Mouse (Mus musculus) CD4-positive, CD25-positive, alpha-beta regulatory T cell, adult 4 months (primary cell): ENCODE results near the gene Mcub. TPM values are rescaled to one million over a fixed set of nuclear protein-coding genes. Genes with fewer than 3 reads are reported as not detected.

Experiments
- ATAC-seq: one replicate; pipeline ENCODE4 v1.8.0; 2017
- polyA plus RNA-seq, 2 experiments: library from polyadenylated mRNA; unstranded; fragments of 100-300 nt; shearing (Covaris generic); gene quantifications; one replicate each; pipeline ENCODE4 v1.2.1; 2017

Mcub gene
- polyA plus RNA-seq, 2 experiments from 2014 or later, result 23.8 to 24.6 TPM

DNA sequence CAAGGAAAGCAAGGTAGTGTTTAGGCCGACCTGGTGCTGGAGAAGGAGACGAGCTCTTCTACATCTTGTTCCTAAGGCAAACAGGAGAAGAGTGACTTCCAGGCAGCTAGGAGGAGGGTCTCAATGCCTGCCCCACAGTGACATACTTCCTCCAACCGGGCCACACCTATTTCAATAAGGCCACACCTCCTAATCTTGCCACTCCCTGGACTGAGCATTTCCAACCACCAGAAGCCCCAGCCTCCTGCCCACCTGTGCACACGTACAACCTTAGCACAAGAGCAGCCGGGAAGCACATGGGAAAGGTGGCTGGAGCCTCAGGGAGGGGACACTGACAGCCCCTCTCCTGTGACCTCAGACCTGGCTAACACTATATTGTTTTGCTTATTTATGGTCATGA lies 78.0 kb downstream of the Mcub start:
- no peak for ATAC-seq

DNA sequence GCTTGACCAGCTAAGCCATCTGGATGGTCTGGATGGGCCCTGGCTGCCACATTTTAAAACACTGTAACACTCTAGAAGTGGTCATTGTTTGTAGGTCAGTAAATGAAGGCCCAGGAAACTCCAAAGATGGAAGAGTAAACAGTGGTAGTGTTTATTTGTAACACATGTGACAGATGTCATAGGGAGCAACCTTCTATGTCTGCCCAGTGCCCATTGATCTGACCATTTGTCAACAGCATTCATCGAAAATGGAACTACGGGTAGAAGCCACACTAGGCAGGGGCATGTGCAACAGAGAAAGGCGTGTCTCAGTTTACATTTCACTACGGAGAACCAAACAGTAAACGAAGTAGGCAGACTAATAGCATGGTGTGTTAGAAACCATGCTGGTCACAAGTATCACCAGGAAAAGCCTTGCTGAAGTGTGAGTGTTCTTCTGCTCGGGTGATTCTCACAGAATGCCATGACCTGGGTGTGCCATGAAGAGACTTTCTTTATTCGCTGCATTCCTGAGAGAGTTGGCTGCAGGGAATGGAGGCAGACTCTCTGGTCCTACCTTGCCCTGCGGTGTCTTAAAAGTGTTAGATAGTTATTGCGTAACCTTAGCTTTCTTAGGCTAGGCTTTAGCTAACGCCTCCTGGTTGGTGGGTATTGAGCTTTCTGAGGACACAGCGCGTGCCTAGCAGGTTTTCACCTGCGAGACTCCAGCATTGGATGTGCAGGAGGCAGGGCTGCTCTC lies 82.1 kb downstream of the Mcub start:
- ATAC-seq, result no peak

DNA sequence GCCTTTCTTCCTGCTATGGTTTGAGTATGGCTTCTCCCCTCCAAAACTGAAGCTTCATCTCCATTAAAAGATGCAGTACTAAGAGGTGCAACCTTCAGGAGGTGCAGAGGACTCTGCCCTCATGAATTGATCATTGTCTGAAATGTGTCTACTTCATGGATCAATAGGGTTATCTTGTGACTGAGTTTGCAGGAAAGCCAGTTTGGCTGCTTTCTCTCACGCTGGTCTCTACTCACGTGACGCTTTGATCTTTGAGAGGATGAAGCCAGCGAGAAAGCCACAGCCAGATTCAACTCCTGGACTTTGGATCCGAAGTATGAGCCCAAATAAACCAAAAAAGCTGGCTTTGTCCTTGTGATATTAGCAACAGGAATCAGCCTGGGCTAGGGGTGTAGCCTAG lies 83.6 kb downstream of the Mcub start:
- ATAC-seq, result no peak

DNA sequence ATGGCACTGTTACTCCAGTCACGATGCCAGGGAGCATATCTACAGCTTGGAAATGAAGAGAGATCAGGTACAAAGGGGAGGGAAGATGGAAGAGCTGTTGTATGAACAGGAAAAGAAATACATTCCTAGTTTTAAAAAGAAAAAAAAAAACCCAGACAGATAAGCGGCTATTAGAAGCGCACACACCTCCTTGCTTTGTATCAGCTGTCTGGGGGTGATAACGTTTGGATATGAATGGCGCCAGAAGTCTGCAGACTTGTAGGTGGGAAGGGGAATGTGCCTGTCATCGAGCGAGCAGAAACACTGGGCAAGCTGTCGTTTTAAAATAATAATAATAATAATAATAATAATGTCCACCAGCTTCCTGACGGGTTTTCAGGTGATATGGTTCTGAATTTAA lies 84.4 kb downstream of the Mcub start:
- no peak for ATAC-seq

DNA sequence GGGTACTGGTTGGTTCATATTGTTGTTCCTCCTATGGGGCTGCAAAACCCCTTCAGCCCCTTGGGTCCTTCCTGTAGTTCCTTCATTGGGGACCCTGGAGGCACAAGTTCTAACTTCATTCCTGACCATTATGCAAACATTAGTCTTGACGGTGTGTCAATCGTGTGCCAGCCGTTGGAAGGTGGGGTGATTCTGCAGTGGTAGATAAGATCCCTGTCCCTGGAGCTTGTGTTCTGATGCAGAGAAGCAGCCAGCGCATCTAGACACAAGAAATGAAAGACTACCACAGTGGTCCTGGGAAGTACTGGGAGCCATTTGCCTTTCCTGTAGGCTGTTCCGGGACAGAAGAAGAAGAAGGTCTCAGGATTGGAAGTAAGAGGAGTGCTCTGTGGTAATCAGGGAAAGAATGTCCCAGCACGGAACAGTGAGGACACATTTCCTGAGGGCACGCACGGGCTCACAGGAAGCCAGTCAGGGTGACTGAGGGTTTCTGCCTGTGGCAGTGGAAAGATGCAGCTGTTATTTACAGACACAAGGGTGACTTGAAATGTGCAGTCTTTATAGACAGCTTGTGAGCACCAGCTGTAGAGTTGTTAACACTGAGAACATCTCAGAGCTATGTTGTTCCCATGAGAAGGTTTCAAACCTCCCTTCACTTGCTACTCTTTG lies 88.9 kb downstream of the Mcub start:
- no peak for ATAC-seq

DNA sequence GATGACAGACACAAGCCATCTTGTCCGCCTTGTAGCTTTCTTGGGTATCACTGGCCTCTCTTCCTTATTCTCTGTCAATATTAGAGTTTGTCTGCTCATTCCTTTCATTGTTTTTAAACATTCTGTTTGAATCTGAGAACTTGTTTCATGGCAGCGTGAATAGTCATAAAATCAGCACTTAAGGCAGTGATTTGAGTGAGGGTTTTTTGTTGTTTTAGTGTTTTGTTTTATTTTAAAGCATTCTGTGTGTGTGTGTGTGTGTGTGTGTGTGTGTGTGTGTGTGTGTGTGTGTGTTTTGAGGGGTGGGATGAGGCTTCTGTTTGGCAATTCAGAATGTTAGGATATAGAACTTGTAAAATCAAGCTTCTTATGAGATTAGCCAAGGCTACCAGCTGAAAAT lies 90.1 kb downstream of the Mcub start:
- ATAC-seq, result no peak

DNA sequence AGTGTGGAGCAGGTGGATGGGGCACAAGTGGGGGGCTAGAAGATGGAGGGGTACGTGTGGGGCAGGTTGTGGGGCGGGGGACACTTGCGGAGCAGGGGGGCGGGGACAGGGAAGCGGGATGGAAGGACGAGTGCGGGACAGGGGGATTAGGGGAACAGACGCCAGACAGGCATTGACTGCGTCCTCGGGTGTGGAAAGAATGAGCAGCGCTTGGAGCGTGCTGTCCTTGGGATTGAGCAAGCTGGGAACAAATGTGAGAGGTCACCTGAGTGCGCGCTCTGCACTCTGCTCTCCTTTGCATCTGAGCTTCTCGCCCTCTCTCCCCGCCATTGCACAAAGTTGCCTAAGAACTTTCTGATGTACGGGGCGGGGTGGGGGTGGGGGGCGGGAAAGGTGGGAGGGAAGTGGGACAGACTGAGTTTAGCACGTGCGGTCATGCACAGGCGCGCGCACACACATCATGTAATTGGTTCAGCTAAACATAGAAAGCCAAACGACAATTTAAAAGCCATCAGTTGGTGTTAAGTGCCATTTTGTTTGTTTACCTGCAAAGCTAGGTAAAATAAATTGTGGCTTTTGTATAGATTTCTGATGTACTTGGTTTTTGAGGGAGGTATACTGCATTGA lies 90.8 kb downstream of the Mcub start:
- ATAC-seq, result peak; percentile 18

DNA sequence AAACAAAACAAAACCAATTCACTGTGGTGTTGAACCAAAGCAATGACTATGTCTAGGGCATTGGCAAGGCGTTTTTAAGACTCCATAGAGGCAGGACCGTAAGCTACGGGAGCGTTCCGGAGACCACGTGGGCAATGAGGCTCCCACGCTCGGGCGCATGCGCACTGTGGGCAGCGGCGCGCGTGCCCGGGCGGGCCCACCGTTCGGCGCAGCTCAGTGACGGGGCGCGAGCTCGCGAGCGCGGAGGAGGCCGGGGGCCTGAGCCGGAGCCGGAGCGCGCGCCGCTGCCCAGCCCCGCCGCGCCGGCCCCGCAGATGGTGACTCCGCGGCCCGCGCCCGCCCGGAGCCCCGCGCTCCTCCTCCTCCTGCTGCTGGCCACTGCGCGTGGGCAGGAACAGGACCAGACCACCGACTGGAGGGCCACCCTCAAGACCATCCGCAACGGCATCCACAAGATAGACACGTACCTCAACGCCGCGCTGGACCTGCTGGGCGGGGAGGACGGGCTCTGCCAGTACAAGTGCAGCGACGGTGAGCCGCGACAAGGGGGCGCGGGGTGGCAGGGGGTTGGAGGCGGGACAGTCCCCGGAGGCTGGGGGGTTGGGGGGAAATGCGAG lies 91.5 kb downstream of the Mcub start, which contains the start of gene Pla2g12a:
Gene Pla2g12a (plus strand): TSS at position 202 of the 617 bp plus-strand sequence.
- peak; percentile 84 for ATAC-seq

DNA sequence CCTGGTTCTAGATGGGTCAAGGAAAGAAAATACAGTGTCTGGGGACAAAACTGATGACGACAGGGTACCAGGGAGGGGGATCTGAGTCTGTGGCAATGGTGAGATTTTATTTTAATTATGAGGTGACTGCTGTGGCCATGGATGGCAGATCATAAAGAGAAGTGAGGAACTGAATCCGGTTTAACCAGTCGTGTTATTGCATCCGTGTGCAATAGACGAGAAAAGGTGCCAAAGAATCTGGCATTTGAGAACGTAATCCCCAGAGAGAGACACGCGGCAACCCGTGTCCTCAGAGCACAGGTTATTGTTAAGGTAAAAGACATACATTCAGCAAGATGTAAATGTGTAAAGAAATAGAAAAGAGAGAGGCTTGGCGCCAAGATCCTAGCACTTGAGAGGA lies 92.7 kb downstream of the Mcub start:
- ATAC-seq, result no peak

Other genes starting within 250 kb of the Mcub start
- gene Egf, start 214.9 kb downstream of the Mcub start, polyA plus RNA-seq, result 1 to 10 TPM; 1.9 to 3.8 TPM
- gene Lrit3, start 166.2 kb downstream of the Mcub start, polyA plus RNA-seq, result not detected
- gene Rrh, start 147.6 kb downstream of the Mcub start, polyA plus RNA-seq, result under 1 TPM in 1 of 2 experiments, not detected in 1; 0.32 TPM
- 10 to 100 TPM in 1 of 2 experiments, 1 to 10 TPM in 1; 8.9 to 13.8 TPM for gene Gar1, start 138.8 kb downstream of the Mcub start, polyA plus RNA-seq
- not detected for gene Cfi, start 134.3 kb downstream of the Mcub start, polyA plus RNA-seq
- 1 to 10 TPM; 1.4 to 2.4 TPM for gene Pla2g12a, start 91.6 kb downstream of the Mcub start, polyA plus RNA-seq
- gene Casp6, start 68.8 kb downstream of the Mcub start, polyA plus RNA-seq, result 10 to 100 TPM; 61.7 to 71.8 TPM
- 10 to 100 TPM; 25.2 to 26.6 TPM for gene Sec24b, start 91.3 kb upstream of the Mcub start, polyA plus RNA-seq
- gene Col25a1, start 161.3 kb upstream of the Mcub start, polyA plus RNA-seq, result under 1 TPM in 1 of 2 experiments, not detected in 1; 0.08 TPM